Mouse (Mus musculus): Measurements from ENCODE around the gene Mpv17l2.

Mpv17l2 gene

GRCm38 (mm10) chr8:70790846-70791245 lies 30.1 kb upstream of the Mpv17l2 start:
- DNase-seq, result no peak

- DNase-seq, result no peak
These were observed 28.3 kb upstream of the Mpv17l2 start for GRCm38 (mm10) chr8:70789046-70789445.

GRCm38 (mm10) chr8:70787941-70788667 lies 27.4 kb upstream of the Mpv17l2 start:
- no peak for DNase-seq

- no peak for DNase-seq
These were observed 26.3 kb upstream of the Mpv17l2 start for GRCm38 (mm10) chr8:70787051-70787445.

- no peak for DNase-seq
These were observed 25.7 kb upstream of the Mpv17l2 start for GRCm38 (mm10) chr8:70786291-70787050.

GRCm38 (mm10) chr8:70780093-70780492 lies 19.3 kb upstream of the Mpv17l2 start:
- no peak for DNase-seq

GRCm38 (mm10) chr8:70776496-70777444 lies 16.0 kb upstream of the Mpv17l2 start, which contains the start of gene Pik3r2:
Gene Pik3r2, minus strand, starts transcription at chr8:70776713.
- peak; percentile 93 for DNase-seq

- peak in 1 of 2 experiments; percentile 39 for DNase-seq
These were observed 15.2 kb upstream of the Mpv17l2 start for GRCm38 (mm10) chr8:70775851-70776495.

- no peak for DNase-seq
These were observed 14.5 kb upstream of the Mpv17l2 start for GRCm38 (mm10) chr8:70775227-70775626.

- no peak for DNase-seq
These were observed 14.0 kb upstream of the Mpv17l2 start for GRCm38 (mm10) chr8:70774740-70775139.

GRCm38 (mm10) chr8:70773833-70774232 lies 13.1 kb upstream of the Mpv17l2 start:
- DNase-seq, result no peak

GRCm38 (mm10) chr8:70773410-70773809 lies 12.7 kb upstream of the Mpv17l2 start:
- no peak for DNase-seq

GRCm38 (mm10) chr8:70772890-70773289 lies 12.1 kb upstream of the Mpv17l2 start:
- DNase-seq, result no peak

GRCm38 (mm10) chr8:70772075-70772474 lies 11.3 kb upstream of the Mpv17l2 start:
- DNase-seq, result no peak

GRCm38 (mm10) chr8:70771217-70771616 lies 10.5 kb upstream of the Mpv17l2 start:
- DNase-seq, result no peak

GRCm38 (mm10) chr8:70770748-70771147 lies 10.0 kb upstream of the Mpv17l2 start:
- no peak for DNase-seq

GRCm38 (mm10) chr8:70769858-70770257 lies 9.1 kb upstream of the Mpv17l2 start:
- DNase-seq, result no peak

- DNase-seq, result peak; percentile 90 to 92
These were observed 8.6 kb upstream of the Mpv17l2 start for GRCm38 (mm10) chr8:70769359-70769758.

GRCm38 (mm10) chr8:70768956-70769355 lies 8.2 kb upstream of the Mpv17l2 start:
- DNase-seq, result no peak

GRCm38 (mm10) chr8:70768231-70768776 lies 7.6 kb upstream of the Mpv17l2 start:
- DNase-seq, result peak in 1 of 2 experiments; percentile 44

GRCm38 (mm10) chr8:70767503-70767902 lies 6.8 kb upstream of the Mpv17l2 start:
- no peak for DNase-seq

Data from thymus, adult 18-20 months (tissue).